Mouse (Mus musculus) spleen, adult 18-20 months (tissue): ENCODE data around the gene Il22ra2.

ENCODE experiments used
- DNase-seq, 2 experiments: peaks; one replicate each; pipeline ENCODE4 v3.0.0; 2022; ENCODE audit warnings: mixed read lengths in 2 of 2

The Il22ra2 gene

DNA sequence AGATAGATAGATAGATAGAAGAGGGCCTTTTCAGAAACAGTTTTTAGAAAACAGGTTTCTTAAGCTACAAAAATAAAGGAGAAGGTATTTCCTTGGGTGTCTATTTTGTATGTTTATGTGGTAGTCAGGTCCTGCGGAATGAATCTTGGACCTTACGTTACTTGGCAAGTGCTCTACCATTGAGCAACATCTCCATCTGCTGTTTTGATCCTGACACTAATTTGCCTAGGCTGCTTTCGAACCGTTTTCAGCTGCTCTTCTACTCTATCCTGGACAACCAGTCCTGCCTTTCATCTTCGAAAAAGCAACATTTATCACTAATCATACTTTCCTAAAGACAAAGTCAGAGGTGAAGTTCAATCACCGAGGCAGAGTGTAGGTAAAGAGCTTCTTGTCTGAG is 18.6 kb upstream of the Il22ra2 start:
- no peak for DNase-seq

DNA sequence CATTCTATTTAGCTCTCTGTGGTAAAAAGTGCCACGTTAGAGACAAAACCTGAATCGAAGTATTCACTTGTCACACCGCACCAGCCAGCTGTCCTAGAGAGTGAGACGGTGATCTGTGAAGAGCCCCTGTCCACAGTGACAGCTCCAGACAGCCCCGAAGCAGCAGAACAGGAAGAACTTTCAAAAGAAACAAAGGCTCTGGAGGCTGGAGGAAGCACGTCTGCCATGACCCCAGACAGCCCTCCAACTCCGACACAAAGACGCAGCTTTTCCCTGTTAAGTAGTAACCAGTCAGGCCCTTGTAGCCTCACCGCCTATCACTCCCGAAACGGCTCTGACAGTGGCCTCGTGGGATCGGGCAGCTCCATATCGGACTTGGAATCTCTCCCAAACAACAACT is 12.7 kb upstream of the Il22ra2 start:
- DNase-seq, result no peak

DNA sequence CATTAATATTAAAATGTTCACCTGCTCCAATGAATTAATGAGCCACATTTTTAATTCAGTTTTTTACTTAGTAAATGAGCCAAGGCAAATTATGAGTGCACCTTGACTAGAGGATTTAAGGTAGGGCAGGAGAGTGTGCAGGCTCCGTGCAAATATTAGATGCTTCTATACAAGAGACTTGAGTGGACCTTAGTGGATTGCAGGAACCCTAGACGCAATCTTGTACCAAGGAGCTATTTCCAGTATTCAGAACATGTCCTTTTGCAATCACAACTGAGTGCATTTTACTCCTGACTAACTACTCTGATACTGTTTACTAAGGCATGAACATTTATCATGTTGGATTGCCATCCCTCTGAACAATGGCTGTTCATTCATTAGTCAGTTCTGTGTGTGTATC is 10.2 kb upstream of the Il22ra2 start:
- no peak for DNase-seq

DNA sequence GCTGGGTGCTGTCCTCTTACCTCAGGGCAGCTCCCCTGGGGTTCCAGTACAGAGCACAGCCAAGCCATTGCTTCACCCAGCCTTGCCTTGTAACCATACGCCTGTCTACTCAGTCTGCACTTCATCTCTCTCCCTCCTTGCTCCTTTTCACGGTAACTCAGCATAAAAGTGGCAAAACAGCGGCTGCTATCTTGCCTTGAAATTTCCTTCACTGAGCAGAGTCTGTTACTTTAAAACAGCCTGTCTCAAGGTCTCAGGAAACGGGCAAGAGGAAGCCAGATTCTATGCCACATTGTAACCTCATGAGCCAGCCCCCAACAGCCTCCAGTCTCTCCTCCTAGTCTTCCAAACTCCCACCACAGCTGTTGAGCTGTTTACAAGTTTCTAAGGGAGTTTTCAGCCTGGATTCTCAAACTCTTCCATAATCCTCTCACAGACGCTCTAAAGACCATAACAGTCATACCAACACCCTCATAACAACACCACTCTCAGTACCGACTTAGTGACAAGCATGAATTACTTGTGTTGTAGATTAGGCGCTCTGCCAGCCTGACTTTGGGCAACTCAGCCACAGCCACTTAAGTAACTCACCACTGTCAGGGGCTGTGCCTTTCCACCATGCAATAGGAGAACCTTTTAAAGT is 8.6 kb upstream of the Il22ra2 start:
- DNase-seq, result no peak

DNA sequence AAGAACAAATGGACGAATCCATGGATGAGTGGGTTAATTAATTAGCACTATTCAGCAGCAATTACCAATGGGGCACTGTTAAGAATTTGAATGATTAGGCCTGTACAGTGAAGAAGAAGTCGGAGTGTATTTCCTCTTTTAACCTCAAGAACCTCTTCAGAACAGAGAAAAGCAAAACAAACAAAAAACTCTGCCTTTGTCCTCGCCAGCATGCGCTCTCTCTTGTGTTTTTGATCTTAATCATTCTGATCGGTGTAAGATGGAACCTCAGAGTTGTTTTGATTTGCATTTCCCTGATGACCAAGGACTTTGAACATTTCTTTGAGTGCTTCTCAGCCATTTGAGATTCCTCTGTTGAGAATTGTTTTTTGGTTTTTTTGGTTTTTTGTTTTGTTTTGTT is 2.1 kb upstream of the Il22ra2 start:
- no peak for DNase-seq

DNA sequence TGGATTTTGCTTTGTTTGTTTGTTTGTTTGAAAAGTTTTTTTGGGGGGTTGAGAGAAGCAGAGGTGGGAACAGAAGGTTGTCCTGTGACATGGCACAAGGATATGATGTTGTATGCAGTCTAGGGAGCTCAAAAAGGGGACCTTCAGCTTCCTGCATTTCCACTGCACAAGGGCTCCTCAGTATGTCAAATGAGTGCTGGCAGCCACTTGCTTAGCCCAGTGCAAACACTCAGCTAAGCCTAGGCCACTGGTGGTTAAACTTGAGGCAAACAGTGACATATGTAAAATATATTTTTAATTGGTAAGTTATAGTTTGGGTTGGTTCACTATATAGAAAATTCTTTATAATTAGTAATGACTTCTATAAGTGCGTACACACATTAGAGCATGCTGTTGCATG is 2.8 kb downstream of the Il22ra2 start:
- no peak for DNase-seq

DNA sequence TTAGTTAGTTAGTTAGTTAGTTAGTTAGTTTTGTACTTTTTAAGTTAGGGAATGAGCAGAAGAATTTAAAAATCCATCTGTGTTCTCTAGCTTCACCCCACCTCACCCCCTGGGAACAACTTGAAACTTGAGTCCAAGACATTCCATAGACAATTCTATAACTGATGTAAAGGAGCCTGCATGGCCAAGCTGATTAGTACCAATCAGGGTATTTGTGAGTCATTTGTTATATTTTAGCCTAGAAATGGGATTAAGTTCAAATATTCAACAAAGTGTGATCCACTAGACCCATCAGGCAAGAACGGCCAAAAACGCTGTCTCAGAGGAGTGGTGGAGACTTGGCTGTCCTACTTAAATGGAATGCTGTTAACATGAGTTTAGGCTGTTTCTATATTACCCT is 5.5 kb downstream of the Il22ra2 start:
- no peak for DNase-seq

DNA sequence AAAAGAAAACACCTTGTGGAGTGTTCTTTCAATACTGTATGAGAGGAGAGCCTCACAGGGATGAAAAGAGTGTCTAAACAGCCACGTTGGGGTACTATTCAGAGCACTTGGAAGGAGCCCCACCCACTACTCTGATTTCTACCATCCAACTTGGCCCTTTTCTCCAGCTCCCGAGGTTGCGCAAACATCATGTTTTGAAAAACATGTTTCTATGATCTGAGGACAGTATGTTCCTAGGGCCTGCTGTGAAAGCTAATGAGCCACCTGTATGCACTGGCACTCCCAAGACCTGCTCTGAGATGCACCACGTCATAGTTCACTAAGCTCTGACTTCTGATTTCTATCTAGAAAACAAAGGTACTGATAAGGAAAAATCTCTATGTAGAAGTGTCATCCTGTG is 6.0 kb downstream of the Il22ra2 start:
- no peak for DNase-seq

DNA sequence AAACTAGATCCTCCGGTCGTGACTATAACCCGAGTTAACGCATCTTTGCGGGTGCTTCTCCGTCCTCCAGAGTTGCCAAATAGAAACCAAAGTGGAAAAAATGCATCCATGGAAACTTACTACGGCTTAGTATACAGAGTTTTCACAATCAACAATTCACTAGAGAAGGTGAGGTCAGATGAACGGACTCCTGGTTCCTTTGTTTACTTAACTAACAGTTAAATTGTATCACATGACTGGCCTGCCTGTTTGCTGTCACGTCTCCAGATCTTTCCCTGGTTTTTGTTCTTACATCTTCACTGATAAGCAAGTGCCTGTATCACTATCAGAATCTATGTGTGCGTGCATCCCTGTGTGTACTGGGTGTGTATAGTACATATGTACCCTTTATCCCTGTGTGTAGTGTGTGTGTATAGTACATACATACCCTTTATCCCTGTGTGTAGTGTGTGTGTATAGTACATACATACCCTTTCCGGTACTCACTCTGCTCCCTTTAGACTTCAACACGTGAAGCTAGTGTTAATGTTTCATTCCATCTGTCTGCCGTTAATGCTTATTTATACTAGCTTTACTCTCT is 9.9 kb downstream of the Il22ra2 start:
- DNase-seq, result no peak

DNA sequence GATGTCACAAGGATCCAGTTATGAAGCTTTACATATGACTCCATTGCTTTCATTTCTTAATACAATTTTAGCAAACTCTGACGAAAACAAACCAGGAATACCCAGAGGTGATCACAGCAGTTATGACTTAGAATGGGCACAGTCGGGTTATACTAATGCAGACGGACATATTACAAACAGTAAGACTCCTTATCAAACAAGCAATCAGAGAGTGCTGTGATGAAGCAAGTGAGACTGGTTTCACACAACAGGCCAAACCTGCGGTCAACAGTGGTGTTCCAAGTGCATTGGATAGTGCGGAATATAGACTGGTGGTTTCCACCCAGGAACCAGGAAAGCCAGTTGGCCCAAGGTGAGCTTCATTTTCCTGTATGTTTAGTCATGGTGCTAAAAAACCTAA is 17.1 kb downstream of the Il22ra2 start:
- DNase-seq, result no peak

DNA sequence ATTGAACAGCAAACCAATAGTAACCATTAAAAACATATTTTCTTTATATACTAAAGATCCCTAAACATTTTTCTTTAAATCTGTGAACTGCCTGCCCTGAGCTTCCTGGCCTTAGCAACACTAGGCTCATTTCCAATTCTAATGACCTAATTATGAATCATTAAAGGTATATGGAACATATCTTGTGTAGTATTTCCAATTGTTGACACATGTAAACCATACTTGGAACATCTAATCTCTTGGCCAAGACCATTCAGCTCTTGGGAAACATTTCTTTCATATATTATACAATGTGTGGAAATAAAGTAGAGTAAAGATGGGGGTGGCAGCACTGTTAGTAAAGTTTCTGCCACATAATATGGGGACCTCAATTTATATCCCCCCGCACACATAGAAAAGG is 17.8 kb downstream of the Il22ra2 start:
- DNase-seq, result no peak

DNA sequence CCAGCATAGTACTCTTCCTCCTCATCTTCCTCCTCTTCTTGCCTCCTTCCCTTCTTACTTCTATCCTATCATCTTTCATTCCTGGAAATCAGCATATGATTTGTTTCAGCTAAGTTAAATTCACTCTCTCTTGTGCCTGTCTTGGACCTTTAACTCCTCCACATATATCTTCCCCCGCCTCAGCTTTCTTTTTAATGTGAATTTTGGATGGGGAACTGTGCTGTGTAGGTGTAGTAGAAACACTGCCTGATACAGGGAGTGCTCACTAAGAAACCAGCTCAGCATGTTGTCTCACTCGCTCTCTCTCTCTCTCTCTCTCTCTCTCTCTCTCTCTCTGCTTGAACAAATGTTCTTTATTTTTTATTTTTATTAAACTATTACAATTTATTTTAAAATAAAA is 23.3 kb downstream of the Il22ra2 start:
- DNase-seq, result no peak

DNA sequence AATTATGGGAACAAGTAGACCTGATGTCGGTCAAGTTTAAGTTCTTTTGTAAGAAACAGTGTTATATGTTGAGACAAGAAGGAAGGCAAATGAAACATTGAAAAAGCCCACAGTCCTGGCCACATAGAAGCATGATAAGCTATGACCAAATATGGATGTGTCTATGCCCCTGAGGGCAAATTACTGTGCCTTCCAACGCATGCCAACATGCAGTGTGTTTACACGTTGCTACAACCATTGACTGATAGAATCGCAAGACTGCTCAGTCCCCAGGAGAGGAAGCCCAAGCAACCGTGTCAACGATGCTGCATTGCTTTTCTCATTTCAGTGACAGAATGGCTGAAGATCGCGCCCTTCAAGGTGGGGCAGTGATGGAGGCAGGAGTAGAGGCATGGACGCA is 35.6 kb downstream of the Il22ra2 start:
- peak in 1 of 2 experiments; percentile 19 for DNase-seq

DNA sequence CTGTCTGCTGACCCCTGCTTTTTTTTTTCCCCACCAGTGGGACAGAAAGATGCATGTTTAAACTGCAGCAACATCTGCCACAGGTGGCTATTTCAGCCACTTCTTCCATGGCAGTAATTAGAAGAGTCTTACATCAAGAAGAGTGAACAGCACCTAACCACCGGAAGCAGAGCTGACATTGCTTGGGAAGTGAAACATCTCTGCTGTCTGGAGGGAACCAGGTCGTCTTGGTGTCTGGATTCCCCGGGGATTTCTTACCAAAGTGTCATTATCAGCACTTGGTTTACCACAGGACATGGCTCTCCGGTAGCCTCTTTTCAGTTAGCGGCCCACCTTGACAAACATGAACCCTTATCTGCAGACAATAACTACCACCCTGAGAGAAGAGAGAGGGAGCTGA is 38.2 kb downstream of the Il22ra2 start:
- DNase-seq, result peak; percentile 15 to 19

DNA sequence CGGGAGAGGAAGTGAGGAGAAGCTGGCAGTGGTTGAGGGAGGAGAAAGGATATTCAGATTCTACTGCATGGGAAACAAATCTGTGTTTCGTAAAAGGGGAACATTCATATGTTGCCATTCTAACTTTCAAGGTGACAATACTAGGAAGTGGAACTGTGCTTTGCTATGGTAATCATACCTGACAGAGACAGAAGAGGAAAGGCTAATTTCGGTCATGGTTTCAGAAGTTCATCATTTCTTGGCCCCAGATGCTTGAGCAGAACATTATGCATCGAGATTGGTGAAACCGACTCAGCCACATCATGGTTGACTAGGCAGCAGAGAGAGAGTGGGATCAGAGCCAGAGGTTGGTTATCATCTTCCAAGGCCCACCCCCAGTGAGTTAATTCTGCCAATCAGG is 47.2 kb downstream of the Il22ra2 start:
- peak in 1 of 2 experiments; percentile 41 for DNase-seq

DNA sequence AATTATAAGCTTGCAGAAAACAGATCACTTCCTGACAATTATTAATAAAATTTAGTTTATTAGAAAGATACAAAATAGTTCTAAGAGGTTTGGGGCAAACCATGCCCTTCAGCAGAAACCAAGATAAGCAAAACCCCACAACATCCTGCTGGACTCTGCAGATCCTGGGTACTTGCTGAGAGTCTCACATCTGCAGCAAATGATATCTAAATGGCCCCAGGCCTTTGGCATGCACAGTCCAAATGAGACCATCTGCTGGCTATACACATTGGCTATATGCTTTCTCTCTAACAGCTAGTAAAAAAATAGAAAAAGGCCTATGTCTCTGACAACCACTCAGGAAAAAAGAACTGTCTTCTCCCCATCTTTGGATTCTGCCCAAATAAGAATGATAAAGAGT is 50.2 kb downstream of the Il22ra2 start:
- DNase-seq, result no peak

DNA sequence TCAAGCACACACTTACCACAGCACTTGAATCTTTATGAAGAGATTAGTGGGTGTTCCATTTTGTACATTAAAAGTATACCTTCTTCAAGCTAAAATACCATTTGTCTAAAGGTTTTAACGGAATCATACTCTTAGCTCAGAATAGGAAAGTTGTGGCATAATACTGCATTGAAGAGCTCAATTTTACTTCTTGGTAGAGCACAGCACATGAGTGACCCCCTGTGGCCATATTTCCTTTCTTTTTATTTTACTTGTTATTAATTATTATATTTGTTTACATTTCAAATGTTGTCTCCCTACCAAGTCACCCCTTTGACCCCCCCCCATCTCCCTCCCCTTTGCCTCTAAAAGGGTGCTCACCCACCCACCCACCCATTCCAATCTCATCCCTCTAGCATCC is 51.3 kb downstream of the Il22ra2 start:
- no peak for DNase-seq
